Mouse (Mus musculus) stomach, embryonic 15.5 days (tissue): ENCODE results near the gene Gm3448. TPM values are rescaled to one million over a fixed set of nuclear protein-coding genes. Genes with fewer than 3 reads are reported as not detected.
A peak's percentile ranks its signal among the peaks of the same experiment; 100 is the strongest.
"Not testable (repeated sequence)": the region's sequence is repeated elsewhere in the genome, so short reads cannot be mapped to it uniquely, and the experiment has no call there.

Experiments used
- ATAC-seq: fragments of 200-750 bp; cut with Nextera tagmentation; 2 replicates; pipeline ENCODE4 v1.8.0; 2017; ENCODE audit warnings: low read depth, moderate number of reproducible peaks, moderate TSS enrichment; ENCODE audit not compliant: insufficient read depth, low FRiP score
- H3K27ac ChIP-seq: fragments of 300-500 bp; sonication (generic); 2 replicates; pipeline ENCODE4 v1.5.1; 2015; ENCODE audit warnings: mild to moderate bottlenecking, inconsistent platforms
- H3K27me3 ChIP-seq: fragments of 300-500 bp; sonication (generic); replicated peaks from 2 replicates; pipeline ENCODE4 v1.6.1; 2015; ENCODE audit warnings: inconsistent platforms
- H3K36me3 ChIP-seq: fragments of 300-500 bp; sonication (generic); 2 replicates; pipeline ENCODE4 v1.6.1; 2015; ENCODE audit warnings: inconsistent platforms
- H3K4me1 ChIP-seq: fragments of 300-500 bp; sonication (generic); 2 replicates; pipeline ENCODE4 v1.6.1; 2015; ENCODE audit warnings: inconsistent platforms
- H3K4me2 ChIP-seq: fragments of 300-500 bp; sonication (generic); 2 replicates; pipeline ENCODE4 v1.6.1; 2015; ENCODE audit warnings: mild to moderate bottlenecking, inconsistent platforms
- H3K4me3 ChIP-seq: fragments of 300-500 bp; sonication (generic); replicated peaks from 2 replicates; pipeline ENCODE4 v1.5.1; 2015; ENCODE audit warnings: inconsistent platforms
- H3K9ac ChIP-seq: fragments of 300-500 bp; sonication (generic); 2 replicates; pipeline ENCODE4 v1.6.1; 2015; ENCODE audit warnings: inconsistent platforms
- H3K9me3 ChIP-seq: fragments of 300-500 bp; sonication (generic); 2 replicates; pipeline ENCODE4 v1.6.1; 2016; ENCODE audit warnings: inconsistent platforms
- WGBS: fragments of 180-500 bp; shearing (Covaris S2); methylation state at CpG from one replicate; pipeline ENCODE4 v1.1.7; 2015; 5-methylcytosine and 5-hydroxymethylcytosine counted together
- polyA plus RNA-seq: library from polyadenylated mRNA; unstranded; fragments of >200 nt; fragmentation: Nextera tagmentation; extraction: Ambion mirVana; gene quantifications from 2 replicates; pipeline ENCODE4 v1.2.1, GENCODE M21; 2015

The Gm3448 gene
- polyA plus RNA-seq, 1 experiment from 2014 or later, result 5.2 TPM

GRCm38 (mm10) chr17:15025513-15025912, 15.8 kb downstream of the Gm3448 start:
- ATAC-seq, H3K27ac ChIP-seq, H3K27me3 ChIP-seq, H3K9me3 ChIP-seq, H3K4me3 ChIP-seq, H3K4me2 ChIP-seq, H3K4me1 ChIP-seq, H3K9ac ChIP-seq, H3K36me3 ChIP-seq: not testable (repeated sequence)
- no CpG with 5 or more reads among the region's 6 CpGs for WGBS

DNA sequence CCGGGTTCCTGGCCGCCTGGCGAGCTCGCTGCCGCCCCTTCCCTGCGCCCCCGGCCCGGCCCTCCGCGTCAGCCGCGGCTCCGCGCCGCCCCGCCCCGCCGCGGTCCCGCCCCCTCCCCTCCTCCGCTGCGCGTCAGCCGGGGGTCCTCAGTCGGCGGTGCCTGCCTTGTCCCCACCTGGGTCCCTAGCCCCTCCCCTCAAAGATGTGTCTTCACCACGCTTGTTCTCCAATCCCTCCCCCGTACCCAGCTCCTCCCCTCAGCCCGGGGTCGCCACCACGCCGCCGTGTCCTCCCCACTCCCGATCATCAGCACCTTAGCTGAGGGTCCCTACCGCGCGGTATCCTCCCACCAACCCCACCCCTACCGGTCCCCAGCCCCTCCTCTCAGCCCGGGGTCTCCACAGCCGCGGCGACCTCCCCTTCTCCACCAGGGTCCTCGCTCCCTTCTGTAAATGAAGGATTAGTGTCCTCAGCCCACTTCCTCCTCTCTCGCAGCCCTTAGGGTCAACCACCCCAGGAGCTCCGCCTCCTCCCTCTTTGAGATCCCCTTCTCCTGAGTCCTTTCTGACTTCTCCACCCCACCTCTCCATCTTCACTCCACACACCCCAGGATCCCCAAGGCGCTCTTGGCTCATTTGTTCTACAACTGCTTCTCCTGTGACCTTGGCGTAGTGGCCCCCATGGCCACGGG, 16.7 kb downstream of the Gm3448 start:
- not testable (repeated sequence) for H3K9ac ChIP-seq, H3K27me3 ChIP-seq, H3K4me2 ChIP-seq, H3K9me3 ChIP-seq, H3K36me3 ChIP-seq, H3K27ac ChIP-seq, H3K4me1 ChIP-seq, H3K4me3 ChIP-seq
- ATAC-seq, result peak; percentile 77
- no CpG with 5 or more reads among the region's 48 CpGs for WGBS

- H3K4me1 ChIP-seq, H3K27ac ChIP-seq, H3K27me3 ChIP-seq, H3K9ac ChIP-seq, H3K36me3 ChIP-seq, H3K4me2 ChIP-seq, H3K9me3 ChIP-seq, H3K4me3 ChIP-seq: not testable (repeated sequence)
- no CpG with 5 or more reads among the region's 97 CpGs for WGBS
- peak; percentile 77 for ATAC-seq
Measured at GRCm38 (mm10) chr17:15023878-15024492, 17.4 kb downstream of the Gm3448 start.

GRCm38 (mm10) chr17:15021503-15022220, 19.7 kb downstream of the Gm3448 start:
- not testable (repeated sequence) for H3K4me3 ChIP-seq, H3K36me3 ChIP-seq, H3K27me3 ChIP-seq, H3K9me3 ChIP-seq, H3K4me1 ChIP-seq, H3K9ac ChIP-seq, ATAC-seq, H3K4me2 ChIP-seq
- 79% methylated on average over 3 of the region's 3 CpGs for WGBS
- 0 out of 2 replicates have a peak overlapping the region, but pooled peaks have one; percentile 35 for H3K27ac ChIP-seq

GRCm38 (mm10) chr17:15009706-15010413, 31.5 kb downstream of the Gm3448 start, which contains the start of gene Gm3435:
Gm3435 (plus strand) TSS chr17:15010176.
- peak; percentile 98 for ATAC-seq
- not testable (repeated sequence) for H3K4me1 ChIP-seq

GRCm38 (mm10) chr17:15009088-15009487, 32.2 kb downstream of the Gm3448 start:
- not testable (repeated sequence) for H3K36me3 ChIP-seq, ATAC-seq
- no CpG with 5 or more reads among the region's 3 CpGs for WGBS

More at GRCm38 (mm10) chr17:15009706-15010413, 31.5 kb downstream of the Gm3448 start, which contains the start of gene Gm3435:
- not testable (repeated sequence) for H3K27me3 ChIP-seq, H3K4me2 ChIP-seq, H3K36me3 ChIP-seq, H3K27ac ChIP-seq, H3K9me3 ChIP-seq, H3K4me3 ChIP-seq, H3K9ac ChIP-seq
- no CpG with 5 or more reads among the region's 60 CpGs for WGBS

DNA sequence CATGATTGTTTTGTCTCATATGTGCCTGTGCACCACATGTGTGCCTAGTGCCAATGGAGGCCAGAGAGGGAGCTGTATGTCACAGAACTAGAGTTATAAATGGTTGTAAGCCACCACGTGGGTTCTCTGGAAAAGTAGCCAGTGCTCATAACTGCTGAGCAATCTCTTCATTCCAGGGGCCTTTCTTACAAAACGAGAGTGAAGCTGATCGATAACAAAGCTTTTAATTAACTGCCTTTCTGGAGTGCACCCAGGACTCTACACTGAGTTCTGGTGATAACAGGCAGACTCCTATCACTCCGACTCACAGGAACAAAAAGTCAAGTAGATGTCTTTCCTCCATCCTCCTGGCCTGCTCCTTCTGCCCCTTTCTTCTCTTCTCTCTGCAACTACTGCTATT, 41.3 kb downstream of the Gm3448 start:
- H3K36me3 ChIP-seq, H3K27me3 ChIP-seq, H3K9me3 ChIP-seq, H3K4me2 ChIP-seq, H3K9ac ChIP-seq, H3K4me3 ChIP-seq, H3K27ac ChIP-seq, H3K4me1 ChIP-seq: not testable (repeated sequence)
- ATAC-seq, result peak; percentile 44; the same call in 1 of the 2 replicates
- no CpG with 5 or more reads among the region's 4 CpGs for WGBS

More at GRCm38 (mm10) chr17:15009088-15009487, 32.2 kb downstream of the Gm3448 start:
- not testable (repeated sequence) for H3K4me3 ChIP-seq, H3K27ac ChIP-seq, H3K9ac ChIP-seq, H3K4me1 ChIP-seq, H3K4me2 ChIP-seq, H3K9me3 ChIP-seq, H3K27me3 ChIP-seq

DNA sequence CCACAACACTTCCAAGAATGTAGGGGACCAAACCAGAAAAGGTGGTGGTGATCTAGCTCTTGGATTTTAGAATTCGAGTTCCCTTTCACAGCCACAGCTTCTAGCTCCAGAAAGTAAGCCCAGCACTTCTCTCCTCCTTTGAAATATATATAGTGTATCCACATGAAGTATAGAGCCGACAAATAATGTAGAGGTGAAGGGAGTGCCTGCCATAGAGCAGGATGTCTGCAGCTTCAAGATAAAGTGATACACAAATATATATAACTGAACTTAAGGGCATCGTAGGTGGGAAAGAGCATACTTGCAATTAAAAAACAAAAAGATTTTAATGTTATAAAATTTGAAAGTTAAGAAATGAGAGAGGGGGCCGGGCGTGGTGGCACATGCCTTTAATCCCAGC, 47.2 kb downstream of the Gm3448 start:
- not testable (repeated sequence) for ATAC-seq, H3K27ac ChIP-seq, H3K4me1 ChIP-seq, H3K27me3 ChIP-seq, H3K9me3 ChIP-seq, H3K9ac ChIP-seq, H3K36me3 ChIP-seq, H3K4me2 ChIP-seq, H3K4me3 ChIP-seq
- WGBS, result no CpG with 5 or more reads among the region's 5 CpGs

DNA sequence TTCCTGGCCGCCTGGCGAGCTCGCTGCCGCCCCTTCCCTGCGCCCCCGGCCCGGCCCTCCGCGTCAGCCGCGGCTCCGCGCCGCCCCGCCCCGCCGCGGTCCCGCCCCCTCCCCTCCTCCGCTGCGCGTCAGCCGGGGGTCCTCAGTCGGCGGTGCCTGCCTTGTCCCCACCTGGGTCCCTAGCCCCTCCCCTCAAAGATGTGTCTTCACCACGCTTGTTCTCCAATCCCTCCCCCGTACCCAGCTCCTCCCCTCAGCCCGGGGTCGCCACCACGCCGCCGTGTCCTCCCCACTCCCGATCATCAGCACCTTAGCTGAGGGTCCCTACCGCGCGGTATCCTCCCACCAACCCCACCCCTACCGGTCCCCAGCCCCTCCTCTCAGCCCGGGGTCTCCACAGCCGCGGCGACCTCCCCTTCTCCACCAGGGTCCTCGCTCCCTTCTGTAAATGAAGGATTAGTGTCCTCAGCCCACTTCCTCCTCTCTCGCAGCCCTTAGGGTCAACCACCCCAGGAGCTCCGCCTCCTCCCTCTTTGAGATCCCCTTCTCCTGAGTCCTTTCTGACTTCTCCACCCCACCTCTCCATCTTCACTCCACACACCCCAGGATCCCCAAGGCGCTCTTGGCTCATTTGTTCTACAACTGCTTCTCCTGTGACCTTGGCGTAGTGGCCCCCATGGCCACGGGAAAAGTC, 48.1 kb downstream of the Gm3448 start:
- not testable (repeated sequence) for H3K27ac ChIP-seq, H3K4me2 ChIP-seq, H3K36me3 ChIP-seq, H3K4me3 ChIP-seq, H3K27me3 ChIP-seq, H3K9me3 ChIP-seq, H3K9ac ChIP-seq, H3K4me1 ChIP-seq
- ATAC-seq, result peak; percentile 69
- WGBS, result no CpG with 5 or more reads among the region's 47 CpGs

DNA sequence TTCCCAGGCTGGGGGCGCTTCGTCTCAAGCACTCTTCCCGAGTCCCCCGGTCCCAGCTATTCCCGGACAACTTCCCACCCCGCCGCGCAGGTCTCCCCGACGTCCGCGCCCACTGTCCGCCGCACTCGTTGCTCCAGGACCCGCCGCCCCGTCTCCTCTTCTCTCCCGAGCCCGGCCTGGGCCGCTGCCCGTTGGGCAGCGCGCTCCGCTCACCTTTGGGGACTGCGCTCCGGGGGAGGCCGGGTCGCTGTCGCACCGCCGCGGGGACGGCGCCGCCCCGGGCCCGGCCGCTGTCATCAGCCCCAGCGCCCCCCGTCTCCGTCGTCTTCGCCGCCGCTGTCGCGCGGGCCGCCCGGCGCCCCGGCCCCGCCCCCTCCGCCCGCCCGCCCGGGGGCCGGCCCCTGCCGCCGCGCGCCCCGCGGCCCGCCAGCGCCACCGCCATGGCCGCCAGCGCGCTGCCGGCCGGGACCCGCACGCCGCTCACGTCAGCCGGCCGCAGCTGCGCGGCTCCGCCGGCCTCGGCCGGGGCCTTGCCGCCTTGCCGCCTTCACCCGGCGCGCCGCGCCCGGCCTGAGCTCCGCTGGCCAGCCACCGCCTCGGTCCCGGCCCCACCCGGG, 48.7 kb downstream of the Gm3448 start:
- H3K4me3 ChIP-seq, H3K4me1 ChIP-seq, H3K27ac ChIP-seq, H3K4me2 ChIP-seq, H3K36me3 ChIP-seq, H3K27me3 ChIP-seq, H3K9ac ChIP-seq, H3K9me3 ChIP-seq: not testable (repeated sequence)
- no CpG with 5 or more reads among the region's 98 CpGs for WGBS
- peak; percentile 71 for ATAC-seq

DNA sequence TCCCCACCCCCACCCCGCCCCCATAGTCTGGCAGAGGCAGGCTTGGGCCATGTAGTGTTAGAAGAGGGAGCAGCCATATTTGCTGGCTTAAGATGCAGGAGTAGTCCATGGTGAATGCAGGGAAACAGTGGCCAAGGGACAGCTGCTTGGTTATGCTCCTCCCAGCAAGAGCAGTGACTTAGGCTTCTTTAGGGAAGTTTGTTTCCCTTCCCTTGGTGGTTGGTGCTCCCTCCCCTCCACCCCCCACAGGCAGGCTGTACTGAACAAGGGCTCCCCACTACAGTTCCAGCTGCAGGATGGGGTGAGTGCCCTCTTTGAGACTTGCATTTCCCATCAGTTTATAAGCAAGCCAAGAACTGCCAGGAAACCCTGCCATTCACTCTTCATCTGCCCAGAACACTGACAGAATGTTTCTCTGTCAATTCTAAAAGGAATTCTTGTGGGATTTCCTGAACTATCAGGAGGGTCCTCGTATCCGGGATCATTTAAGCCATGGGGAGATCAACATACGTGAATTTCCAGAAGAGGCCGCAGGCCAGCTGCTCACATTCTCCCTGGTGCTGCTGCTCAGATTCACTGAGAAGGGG, 51.1 kb downstream of the Gm3448 start:
- not testable (repeated sequence) for H3K4me3 ChIP-seq, H3K9me3 ChIP-seq, H3K4me1 ChIP-seq, H3K36me3 ChIP-seq, H3K4me2 ChIP-seq, H3K9ac ChIP-seq, H3K27me3 ChIP-seq, H3K27ac ChIP-seq, ATAC-seq
- WGBS, result 65% methylated on average over 4 of the region's 5 CpGs
